Mouse (Mus musculus) spleen, postnatal 4 days (tissue): ENCODE results near the gene Manbal.
A peak's percentile ranks its signal among the peaks of the same experiment; 100 is the strongest.

Experiments used
- DNase-seq, 2 experiments: peaks; one replicate each; pipeline ENCODE4 v3.0.0; 2022; ENCODE audit warnings: low spot score in 2 of 2

Manbal gene

DNA sequence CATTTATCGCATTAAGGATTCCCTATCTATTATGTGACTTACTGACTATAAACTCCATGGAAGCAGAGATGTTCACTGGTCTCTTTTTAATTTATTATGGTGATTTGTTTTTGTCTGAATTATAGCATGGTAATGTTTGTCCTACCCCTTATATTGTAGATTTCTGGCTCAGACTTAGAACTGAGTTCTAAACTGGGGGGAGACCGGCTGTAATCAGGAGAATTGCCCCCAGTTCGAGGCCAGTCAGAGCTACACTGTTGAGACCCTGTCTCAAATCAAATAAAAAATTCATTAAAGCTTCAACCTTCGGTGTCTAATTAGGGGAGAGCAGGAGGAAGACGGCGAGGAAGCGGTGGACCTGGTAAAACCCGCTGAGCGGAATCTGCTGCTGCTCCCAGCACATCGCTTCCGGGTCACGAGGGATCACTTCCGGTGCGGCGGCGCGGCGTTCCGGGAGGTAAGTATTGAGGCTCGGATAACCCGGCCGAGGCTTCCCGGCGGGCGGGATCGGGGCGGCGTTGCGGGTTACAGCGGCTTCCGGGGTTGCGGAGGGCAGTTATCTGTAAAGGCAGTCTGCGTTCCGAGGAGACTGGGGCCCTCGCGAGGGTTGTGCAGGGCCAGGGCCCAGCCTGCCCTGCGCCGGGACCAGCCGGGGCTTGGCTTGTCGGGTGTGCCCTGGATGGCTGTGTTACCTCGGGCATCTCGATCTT lies at the start of gene Manbal:
TSS of gene Manbal (plus strand) at position 411 of the 710 bp plus-strand sequence.
- DNase-seq, result peak; percentile 95 to 98

DNA sequence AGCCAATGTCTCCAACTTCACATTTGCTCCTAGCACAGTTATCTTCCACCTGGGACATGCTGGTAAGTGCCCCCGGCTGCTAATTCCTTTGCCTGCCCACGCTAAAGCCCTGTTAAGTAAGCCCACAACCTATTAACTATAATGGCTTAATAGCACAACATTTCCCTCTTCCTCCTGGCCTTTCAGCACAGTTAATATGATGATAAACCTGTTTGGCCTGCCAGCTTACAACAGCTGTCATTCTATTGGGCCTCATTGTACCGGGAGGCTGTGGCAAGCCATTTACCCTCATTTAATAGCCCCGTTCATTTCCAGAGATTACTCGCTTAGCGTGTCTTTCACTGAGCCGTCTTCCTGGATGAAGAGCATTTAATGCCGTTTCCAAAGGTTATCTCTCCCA lies 47.3 kb upstream of the Manbal start:
- no peak for DNase-seq

DNA sequence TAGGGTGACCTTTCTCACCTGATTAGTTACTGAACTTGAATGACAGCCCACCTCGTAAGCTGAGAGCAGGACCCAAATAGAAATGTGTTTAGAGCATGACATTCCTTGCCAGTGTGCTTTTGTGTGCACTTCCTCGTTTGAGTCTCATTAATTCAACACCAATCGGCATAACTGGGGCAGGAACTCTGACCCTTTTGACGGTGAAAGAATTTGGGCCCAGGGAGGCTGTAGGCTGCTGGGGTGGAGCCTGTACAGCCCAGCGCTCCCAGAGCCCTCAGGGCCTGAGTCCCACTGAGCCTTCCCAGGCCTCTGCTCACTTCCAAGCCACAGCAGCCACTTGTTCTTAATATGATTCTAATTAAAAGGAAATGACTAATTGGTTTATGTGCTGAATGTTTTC lies 46.5 kb upstream of the Manbal start:
- DNase-seq, result no peak

DNA sequence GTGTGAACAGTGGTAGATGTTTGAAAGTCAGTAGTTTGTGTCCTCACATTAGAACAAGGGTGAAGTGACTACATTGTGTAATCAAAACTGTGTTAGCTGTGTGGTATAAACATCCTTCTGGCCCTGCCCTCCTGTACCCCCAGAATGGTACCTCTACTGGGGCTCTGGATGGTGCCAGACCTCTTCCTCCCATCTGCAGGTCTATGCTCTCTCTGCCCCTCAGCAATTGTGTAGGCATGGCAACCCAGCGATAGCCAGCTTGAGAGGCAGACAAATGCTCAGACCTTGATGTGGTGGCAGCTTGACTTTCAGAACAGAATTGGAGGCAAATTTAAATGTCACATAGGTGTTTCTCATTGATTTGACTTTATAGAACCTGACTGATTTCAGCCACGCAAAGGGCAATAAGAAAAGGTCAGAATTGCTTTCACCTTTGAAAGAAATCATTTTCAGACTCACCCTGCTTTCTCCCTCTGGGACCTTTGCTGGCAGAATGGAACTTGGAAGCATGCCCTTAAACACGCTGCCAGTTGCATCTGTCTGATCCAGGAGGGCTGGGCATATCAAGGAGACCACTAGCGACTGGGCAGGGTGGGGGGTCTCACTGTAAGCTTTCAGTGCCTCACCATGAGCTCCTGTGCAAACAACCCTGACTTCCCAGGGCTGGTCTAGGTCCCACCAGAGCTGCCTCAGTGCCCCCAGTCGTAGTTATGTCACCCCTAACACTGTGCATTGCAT lies 45.2 kb upstream of the Manbal start:
- no peak for DNase-seq

DNA sequence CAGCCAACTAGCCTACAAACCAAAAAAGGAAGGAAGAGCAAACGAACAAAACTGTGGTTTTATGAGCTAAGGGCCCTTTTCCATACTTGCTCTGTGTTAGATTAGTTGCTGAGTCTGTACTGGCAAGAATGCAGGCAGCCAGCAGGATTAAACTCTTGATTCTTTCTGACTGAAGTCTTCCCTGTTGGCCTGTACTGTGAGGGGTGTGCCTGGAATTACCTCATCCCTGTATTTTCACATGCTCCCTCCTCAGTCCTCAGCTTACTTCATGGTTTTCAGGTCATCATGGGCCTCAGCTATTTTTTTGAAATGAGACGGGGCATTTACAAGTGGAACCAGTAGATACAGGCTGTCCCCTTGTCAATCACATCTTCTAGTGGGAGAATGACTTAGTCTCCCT lies 42.2 kb upstream of the Manbal start:
- DNase-seq, result no peak

DNA sequence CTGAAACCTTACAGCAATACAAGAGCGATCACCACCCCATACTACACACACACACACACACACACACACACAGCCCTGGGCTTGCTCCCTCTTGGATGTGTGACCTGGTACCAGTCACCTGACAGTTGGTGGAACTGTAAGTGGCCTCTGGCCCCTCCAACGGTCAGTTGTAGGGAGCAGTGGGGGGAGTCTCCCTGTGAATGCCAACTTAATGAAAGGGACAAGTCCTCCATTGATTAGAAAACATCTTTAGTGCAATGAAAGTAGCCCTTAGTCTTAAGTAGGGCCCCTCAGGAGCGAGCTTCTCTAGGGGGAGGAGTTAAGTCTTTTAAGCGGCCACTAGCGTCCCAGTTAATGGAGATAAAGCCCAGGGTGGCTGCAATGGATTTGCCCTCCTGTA lies 39.3 kb upstream of the Manbal start:
- DNase-seq, result no peak

DNA sequence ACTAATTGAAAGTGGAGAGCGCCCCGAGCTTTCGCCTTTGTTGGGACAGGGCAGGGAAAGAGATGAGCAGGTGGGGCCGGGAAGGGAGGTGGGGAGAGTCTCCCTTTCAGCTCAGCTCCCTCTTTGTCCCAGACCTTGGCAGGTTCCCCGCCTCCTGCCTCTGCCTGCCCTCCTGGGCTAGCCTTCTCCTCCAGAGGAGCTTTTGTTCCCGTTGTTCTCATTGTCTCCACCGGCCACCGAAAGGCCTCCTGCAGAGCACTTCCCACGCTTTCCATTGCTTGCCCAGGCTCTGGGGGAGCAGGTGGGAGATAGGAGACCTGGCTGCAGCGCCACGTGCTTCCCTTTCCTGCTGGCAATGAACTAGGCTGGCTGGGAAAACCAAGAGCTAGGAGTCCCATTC lies 38.8 kb upstream of the Manbal start:
- DNase-seq, result no peak

DNA sequence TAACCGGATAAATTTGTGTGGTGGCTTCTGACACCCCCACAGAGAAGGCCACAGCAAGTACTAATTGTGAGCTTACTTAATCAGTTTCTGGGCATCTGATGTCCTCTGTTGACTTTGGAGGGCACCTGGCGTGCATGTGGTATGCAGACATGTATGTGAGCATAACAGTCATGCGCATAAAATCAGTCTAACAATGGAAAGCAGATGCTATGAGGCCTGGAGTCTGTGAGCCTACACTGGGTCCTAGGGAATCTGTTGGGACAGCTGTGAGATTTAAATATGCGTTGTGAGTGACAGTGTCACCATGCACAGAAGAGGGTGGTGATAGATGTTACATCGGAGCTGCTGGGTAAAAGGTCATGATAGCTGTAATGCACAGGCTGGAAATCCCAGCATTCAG lies 35.3 kb upstream of the Manbal start:
- no peak for DNase-seq

DNA sequence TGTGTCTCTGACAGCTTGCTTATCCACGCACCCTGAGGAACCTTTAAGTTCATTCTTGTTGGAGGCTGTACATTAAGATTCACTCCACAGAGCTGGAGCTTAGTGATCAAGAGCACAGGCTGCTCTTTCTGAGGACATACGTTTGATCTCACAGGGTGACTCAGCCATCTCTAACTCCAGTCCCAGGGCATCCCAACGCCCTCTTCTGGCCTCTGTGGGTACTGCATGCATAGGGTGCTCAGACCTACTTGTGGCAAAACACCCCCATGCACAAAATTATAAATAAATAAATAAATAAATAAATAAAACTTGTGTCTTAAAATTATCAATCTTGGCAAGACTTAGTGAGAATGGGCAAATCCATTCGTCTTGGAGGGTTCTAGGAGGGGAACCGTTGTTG lies 28.7 kb upstream of the Manbal start:
- peak; percentile 67 to 87 for DNase-seq

DNA sequence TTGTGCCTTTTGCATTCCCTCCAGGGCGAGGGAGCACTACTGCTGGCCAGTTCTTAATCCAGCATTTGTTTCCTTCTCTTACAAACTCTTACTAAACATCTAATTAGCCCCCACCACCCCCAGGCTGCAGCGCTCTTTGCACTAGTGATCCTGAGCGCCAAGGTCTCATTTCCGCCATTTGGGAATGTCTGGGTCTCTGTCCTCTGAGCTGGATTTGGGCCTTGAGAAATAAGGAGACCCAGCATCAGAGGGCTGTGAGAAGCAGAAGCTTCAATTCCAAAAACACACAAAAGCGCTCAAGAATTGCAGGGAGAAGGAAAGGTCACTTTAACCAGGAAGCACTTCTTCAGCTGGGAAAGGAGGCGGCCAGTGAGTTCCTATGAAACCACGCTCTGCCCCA lies 27.9 kb upstream of the Manbal start:
- DNase-seq, result no peak

DNA sequence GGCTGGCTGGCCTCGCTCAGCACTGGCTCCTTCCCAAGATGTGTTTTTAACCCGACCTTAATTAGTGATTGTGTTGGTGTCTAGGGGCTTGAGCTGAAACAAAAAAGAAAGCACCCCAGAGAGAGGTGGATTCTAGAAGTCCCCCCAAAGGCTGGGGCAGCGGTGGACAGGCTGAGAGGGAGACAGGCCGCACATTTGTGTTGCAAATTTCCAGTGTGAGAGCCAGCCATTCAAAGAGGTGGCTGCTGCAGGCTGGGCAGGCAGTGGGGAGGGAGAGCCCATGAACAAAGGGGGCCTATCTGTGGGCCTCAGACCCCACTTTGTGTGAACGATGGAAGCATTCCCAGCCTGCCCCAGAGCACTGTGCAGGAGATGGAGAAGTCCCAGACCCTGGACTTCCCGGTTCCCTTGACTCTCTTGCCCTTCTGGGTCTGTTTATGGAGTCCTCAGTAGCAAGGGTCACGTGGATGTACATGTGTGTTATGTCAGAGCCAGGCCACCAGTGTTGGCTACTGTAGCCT lies 27.1 kb upstream of the Manbal start:
- no peak for DNase-seq

DNA sequence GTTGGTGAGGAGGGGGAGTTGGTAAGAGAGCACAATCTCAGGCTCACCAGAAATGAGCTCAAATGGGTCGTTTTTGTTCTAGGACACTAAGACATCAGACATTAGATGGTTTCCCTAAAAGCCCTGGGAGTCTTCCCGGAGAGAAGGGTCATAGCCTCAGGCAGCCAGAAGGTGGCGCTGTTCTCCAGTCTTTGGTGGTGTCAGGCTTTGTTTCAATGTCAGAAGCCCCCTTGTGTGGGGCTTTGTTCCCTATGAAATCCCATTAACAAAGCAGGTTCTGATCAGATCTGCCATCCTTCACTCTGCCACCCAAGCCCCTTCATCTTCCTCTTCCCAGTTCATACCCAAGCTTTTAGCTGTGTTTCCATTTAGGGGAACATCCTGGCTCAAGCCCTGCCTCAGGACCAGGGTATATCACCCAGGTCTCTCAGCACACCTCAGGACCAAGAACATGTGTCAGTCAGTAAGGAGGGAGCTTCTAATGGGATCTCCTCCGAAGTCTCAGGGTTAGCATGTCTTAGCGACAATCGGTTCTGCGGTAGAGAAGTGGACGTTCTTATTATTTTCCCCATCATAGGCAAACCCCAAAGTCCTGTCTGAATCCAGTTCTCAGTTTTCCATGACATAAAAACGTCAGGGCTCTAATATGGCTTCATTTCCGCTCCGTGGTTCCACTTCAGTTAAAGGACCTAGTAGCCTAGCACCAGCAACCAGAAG lies 25.7 kb upstream of the Manbal start:
- DNase-seq, result peak; percentile 53 to 86

DNA sequence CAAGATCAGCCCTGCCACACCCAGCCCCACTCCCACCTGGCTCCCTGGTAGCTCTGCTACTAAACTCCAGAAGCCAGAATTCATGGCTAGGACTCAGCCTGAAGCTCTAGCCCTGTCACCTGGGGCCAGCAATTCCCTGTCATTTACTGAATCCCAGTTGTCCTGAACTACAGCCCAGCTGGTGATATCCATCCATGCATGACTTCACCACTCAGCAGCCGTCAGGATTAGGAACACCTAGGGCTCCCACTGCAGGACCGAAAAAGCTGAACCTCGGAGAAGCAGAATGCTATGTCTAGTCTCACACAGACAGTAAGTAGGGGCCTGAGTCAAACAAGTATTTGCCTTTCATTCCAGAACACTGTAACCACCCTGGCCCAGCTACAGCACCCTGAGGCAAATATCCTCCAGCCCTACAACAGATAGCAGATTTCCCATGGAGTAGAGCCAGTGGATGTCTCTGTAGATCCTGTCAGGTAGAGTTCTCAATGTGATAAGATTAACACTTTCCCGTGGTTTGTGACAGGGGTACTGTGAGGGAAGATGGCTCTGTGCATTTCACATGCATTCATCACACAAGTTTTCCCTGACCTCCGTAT lies 25.0 kb upstream of the Manbal start:
- DNase-seq, result no peak

DNA sequence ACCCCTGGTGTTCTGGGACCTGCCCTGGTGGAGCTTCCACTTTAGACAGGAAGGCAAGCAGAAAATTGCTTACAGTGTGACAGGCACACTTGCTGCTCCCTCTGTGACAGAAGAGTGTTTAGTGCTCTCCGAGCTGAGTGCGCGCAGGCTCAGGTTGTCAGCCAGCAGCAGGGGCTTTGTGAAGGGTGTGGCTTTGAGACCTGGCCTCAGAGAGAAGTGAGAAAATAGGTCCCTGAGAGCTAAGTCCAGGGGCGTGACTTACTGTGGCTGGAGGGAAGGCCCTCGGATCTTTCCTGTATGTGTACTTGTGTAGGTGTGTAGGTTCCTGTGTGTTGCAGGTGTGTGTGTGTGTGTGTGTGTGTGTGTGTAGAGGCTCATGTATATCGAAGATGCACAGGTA lies 24.1 kb upstream of the Manbal start:
- DNase-seq, result no peak

DNA sequence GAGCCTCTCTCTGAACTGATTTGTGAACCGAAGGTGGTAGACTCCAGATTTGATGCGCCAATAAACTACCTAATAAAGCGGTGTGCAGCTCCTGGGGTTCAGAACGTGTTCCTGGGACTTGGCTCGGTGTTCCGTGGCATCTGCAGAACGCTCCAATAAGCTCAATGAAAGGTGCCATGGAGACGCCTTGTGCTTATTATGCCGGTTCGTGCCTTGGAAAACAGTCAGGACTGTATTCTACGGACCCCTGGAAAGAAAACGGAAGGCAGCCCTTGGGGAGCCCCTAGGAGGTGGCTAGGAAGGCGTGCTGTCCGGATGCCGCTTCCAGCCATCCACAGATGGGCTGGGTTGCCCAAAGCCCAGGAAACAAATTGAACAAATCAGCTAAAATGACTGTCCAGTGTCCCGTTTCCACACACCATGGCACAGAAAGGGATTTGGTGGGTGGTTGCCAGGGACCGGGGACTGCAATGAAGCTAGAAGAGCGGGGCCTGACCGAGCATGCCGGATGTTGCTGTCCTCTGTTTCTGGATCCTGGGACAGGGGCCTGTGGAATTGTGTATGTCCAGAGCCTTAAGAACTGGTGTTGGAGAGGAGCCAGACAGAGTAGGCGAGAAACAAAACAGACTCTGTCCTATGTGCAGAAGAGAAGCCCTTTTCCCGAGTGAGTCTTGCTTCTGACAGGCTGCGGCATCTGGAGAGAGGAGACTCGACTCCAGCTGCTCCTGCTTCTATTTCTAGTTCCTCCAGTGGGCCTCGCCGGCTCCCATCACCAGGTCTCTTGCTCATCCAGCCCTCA lies 19.8 kb upstream of the Manbal start, which contains the start of gene Ghrh:
TSS of gene Ghrh (minus strand) at position 146 of the 799 bp plus-strand sequence.
- no peak for DNase-seq

DNA sequence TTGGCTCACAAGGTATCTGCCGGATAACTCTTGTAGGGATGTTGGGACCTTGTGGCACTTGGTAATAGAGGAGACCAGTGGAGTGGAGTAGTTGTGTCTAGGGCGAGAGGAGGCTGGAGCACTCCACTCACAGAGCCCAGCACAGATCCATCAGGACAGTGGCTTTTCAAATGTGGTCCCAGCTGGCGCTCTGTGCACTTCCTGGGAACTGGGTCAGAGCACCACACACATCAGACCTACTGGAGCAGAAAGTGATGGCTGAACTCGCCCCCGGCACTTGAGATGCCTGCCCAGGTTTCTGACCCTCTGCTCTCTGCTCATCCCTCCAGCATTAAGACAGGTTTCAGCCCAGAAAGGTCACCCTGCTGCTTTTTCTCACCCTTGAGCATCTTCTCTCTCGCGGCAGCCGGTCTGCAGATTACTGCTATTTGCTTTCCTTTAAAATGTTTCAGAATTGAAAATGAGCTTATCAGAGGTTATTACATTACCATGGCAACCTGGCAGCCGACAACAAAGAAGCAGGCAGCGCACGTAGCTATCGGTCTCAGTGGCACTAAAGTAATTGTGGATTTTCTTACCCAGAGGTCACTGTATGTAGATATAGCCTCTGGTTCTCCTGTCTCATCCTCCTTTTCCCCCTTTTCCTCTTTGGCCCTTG lies 18.1 kb upstream of the Manbal start:
- DNase-seq, result no peak

DNA sequence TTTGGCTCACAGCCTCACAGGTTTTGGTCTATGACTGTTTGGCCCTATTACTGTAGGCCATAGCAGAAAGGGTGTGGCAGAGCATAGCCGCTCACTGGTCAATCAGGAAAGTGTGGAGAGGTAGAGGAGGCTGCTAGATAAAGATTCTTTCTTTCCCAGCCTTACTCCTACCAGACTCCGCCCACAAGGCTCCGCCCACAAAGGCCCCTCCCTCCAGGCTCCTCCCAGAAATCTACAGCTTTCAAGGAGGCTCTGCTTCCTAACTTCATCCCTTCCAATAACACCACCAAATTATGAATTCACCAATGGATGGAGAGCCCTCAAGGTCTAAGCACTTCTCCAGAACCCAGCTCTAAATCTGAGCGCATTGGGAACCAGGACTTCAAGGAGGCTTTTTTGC lies 14.2 kb upstream of the Manbal start:
- no peak for DNase-seq

DNA sequence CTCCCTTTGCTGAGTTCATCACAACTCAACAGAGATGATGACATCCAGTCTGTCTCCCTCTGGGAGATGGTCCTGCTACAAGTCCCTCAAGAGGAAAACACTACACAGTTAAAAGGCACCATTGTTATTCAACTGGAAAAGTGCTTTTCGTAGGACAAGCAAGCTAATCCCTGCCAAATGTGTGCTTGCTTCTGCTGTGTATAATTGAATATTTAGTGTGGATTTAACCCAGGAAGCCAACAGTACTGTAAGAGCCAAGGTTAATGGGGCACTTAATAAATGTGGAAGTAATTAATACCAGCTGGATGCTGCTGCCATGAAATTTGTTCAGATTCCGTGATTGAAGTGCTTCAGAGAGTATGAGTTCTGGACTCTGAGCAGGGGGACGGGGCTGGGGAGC lies 13.3 kb upstream of the Manbal start:
- no peak for DNase-seq

DNA sequence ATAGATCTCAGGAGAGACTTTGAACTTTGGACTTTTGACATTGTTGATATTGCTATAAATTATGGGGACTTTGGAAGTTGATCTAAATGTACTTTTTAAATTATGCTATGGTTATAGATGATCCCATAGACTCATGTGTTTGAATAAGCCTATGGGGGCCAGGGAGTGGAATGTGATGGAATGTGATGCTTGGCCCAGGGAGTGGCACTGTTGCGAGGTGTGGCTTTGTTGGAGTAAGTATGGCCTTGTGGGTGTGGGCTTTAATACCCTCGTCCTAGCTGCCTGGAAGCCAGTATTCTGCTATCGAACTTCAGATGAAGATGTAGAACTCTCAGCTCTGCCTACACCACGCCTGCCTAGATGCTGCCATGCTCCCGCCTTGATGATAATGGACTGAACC lies 7.4 kb upstream of the Manbal start:
- no peak for DNase-seq

DNA sequence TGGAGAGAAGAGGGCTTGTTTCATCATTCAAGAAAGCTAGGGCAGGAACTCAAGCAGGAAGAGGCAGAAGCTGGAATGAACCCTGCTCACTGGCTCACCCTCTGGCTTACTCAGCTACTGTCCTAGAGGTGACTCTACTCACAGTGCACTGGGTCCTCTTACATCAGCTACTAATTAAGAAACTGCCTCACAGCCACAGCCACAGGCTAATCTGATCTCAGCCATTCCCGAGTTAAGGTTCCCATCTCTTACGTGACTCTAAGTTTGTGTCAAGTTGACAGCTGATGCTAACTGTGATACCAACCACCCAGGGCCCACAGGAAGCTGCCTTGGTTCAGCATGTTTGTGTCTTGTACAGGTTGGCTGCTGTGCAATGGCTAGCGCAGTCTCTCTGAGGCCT lies 4.4 kb upstream of the Manbal start:
- DNase-seq, result no peak

DNA sequence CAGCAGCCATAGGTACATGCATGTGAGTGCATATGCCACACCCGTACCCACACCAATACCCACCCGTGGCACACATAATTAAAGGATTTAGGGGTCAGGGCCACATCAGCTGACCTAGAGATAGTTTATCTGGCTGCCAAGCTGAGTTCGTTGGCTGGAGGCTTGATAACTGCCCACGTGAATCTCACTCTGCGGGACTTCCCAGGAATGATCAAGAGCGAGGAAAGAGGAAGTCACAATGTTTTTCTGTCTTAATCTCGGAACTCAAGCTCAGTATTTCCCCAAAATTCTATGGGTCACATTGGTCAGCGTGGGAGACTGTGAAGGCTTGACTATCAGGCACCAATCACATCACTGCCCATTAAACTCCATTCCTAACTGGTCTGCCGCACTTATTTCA lies 632 bp upstream of the Manbal start:
- no peak for DNase-seq
